Mouse (Mus musculus): Measurements from ENCODE around the gene Crls1. TPM values are rescaled to one million over a fixed set of nuclear protein-coding genes. Genes with fewer than 3 reads are reported as not detected.

Gene Crls1
- total and polyA plus RNA-seq, 3 experiments = 39.2 to 51.7 (median 48.8) TPM

GRCm38 (mm10) chr2:132849141-132849540, 2.7 kb downstream of the Crls1 start:
- ATAC-seq (ENCODE audit: extremely low read depth, insufficient number of reproducible peaks, low FRiP score, poor library complexity, severe bottlenecking) = no peak

GRCm38 (mm10) chr2:132853051-132853450, 6.6 kb downstream of the Crls1 start:
- TF ChIP-seq TAL1 (conservative IDR thresholded peaks at IDR 0.05; ENCODE audit: low read depth, low read length) (no peak), POLR2AphosphoS5 (IDR thresholded peaks at IDR 0.05; ENCODE audit: insufficient replicate concordance, low read depth, low read length) (no peak), CTCF (IDR thresholded peaks at IDR 0.05; ENCODE audit: low read depth, low read length) (no peak), GATA1 (IDR thresholded peaks at IDR 0.05; ENCODE audit: borderline replicate concordance, low read length) (no peak), GATA2 (IDR thresholded peaks at IDR 0.05; ENCODE audit: borderline replicate concordance, low read depth, low read length) (no peak)
- Histone ChIP-seq H3K4me1 (ENCODE audit: insufficient read depth, low read depth, low read length) (peaks cover 17% of the 10 kb centered on the region), H3K4me3 (ENCODE audit: low read depth, low read length) (no peak overlapping the region), H3K9me3 (replicated peaks) (no peaks in the 10 kb centered on the region), H3K27me3 (ENCODE audit: insufficient read depth, low read length) (no peaks in the 10 kb centered on the region), H3K36me3 (replicated peaks) (peaks cover 73% of the 10 kb centered on the region)
- DNase-seq (ENCODE audit: low spot score) (no peak), ATAC-seq (ENCODE audit: extremely low read depth, insufficient number of reproducible peaks, low FRiP score, poor library complexity, severe bottlenecking) (no peak)

More at GRCm38 (mm10) chr2:132849141-132849540, 2.7 kb downstream of the Crls1 start:
- no peaks in the 10 kb centered on the region for H3K9me3 ChIP-seq (replicated peaks)
- no peak overlapping the region for H3K4me3 ChIP-seq (ENCODE audit: low read depth, low read length)
- H3K4me1 ChIP-seq (ENCODE audit: insufficient read depth, low read depth, low read length) = peaks cover 32% of the 10 kb centered on the region
- H3K27me3 ChIP-seq (ENCODE audit: insufficient read depth, low read length) = no peaks in the 10 kb centered on the region
- no peak for DNase-seq (ENCODE audit: low spot score)
- TF ChIP-seq TAL1 (conservative IDR thresholded peaks at IDR 0.05; ENCODE audit: low read depth, low read length) = no peak
- TF ChIP-seq GATA1 (IDR thresholded peaks at IDR 0.05; ENCODE audit: borderline replicate concordance, low read length) = no peak
- TF ChIP-seq GATA2 (IDR thresholded peaks at IDR 0.05; ENCODE audit: borderline replicate concordance, low read depth, low read length) = no peak
- no peak for TF ChIP-seq POLR2AphosphoS5 (IDR thresholded peaks at IDR 0.05; ENCODE audit: insufficient replicate concordance, low read depth, low read length)
- TF ChIP-seq CTCF (IDR thresholded peaks at IDR 0.05; ENCODE audit: low read depth, low read length) = no peak
- peaks cover 62% of the 10 kb centered on the region for H3K36me3 ChIP-seq (replicated peaks)

DNA sequence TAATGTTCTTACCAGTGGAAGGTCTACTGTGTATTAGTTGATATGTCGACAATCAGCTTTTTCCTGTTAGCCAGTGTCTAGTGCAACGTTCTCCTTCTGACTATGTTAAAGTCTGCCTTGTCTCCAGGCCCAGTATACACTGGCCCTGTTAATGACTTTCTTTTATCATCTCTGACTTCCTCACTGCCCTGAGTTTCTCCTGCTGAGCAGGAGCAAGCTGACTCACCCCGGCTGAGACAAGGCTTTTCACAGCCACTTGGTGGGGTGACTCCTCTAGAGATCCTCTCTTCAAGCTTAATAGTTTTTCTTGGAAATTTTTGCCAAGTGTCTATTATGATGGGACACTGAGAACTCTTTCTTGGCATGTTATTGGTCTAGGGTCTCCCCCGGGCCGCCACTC, 9.9 kb downstream of the Crls1 start:
- H3K9me3 ChIP-seq (replicated peaks) = no peaks in the 10 kb centered on the region
- TF ChIP-seq TAL1 (conservative IDR thresholded peaks at IDR 0.05; ENCODE audit: low read depth, low read length) = no peak
- no peak for TF ChIP-seq POLR2AphosphoS5 (IDR thresholded peaks at IDR 0.05; ENCODE audit: insufficient replicate concordance, low read depth, low read length)
- no peak for TF ChIP-seq GATA2 (IDR thresholded peaks at IDR 0.05; ENCODE audit: borderline replicate concordance, low read depth, low read length)
- TF ChIP-seq CTCF (IDR thresholded peaks at IDR 0.05; ENCODE audit: low read depth, low read length) = no peak
- no peak for TF ChIP-seq GATA1 (IDR thresholded peaks at IDR 0.05; ENCODE audit: borderline replicate concordance, low read length)
- H3K36me3 ChIP-seq (replicated peaks) = peaks cover 67% of the 10 kb centered on the region
- H3K4me3 ChIP-seq (ENCODE audit: low read depth, low read length) = no peak overlapping the region
- peaks cover 8% of the 10 kb centered on the region; the same call in 1 of the 2 replicates for H3K4me1 ChIP-seq (ENCODE audit: insufficient read depth, low read depth, low read length)
- no peak for DNase-seq (ENCODE audit: low spot score)
- no peak for ATAC-seq (ENCODE audit: extremely low read depth, insufficient number of reproducible peaks, low FRiP score, poor library complexity, severe bottlenecking)
- no peaks in the 10 kb centered on the region for H3K27me3 ChIP-seq (ENCODE audit: insufficient read depth, low read length)

GRCm38 (mm10) chr2:132860435-132860834, 14.0 kb downstream of the Crls1 start:
- TF ChIP-seq GATA1 (IDR thresholded peaks at IDR 0.05; ENCODE audit: borderline replicate concordance, low read length) (no peak), POLR2AphosphoS5 (IDR thresholded peaks at IDR 0.05; ENCODE audit: insufficient replicate concordance, low read depth, low read length) (no peak), TAL1 (conservative IDR thresholded peaks at IDR 0.05; ENCODE audit: low read depth, low read length) (no peak), CTCF (IDR thresholded peaks at IDR 0.05; ENCODE audit: low read depth, low read length) (no peak), GATA2 (IDR thresholded peaks at IDR 0.05; ENCODE audit: borderline replicate concordance, low read depth, low read length) (no peak)
- no peaks in the 10 kb centered on the region for H3K9me3 ChIP-seq (replicated peaks)
- no peak for DNase-seq (ENCODE audit: low spot score)
- H3K4me1 ChIP-seq (ENCODE audit: insufficient read depth, low read depth, low read length) = no peaks in the 10 kb centered on the region
- peaks cover 63% of the 10 kb centered on the region for H3K36me3 ChIP-seq (replicated peaks)
- no peak overlapping the region for H3K4me3 ChIP-seq (ENCODE audit: low read depth, low read length)
- ATAC-seq (ENCODE audit: extremely low read depth, insufficient number of reproducible peaks, low FRiP score, poor library complexity, severe bottlenecking) = no peak
- H3K27me3 ChIP-seq (ENCODE audit: insufficient read depth, low read length) = no peaks in the 10 kb centered on the region

DNA sequence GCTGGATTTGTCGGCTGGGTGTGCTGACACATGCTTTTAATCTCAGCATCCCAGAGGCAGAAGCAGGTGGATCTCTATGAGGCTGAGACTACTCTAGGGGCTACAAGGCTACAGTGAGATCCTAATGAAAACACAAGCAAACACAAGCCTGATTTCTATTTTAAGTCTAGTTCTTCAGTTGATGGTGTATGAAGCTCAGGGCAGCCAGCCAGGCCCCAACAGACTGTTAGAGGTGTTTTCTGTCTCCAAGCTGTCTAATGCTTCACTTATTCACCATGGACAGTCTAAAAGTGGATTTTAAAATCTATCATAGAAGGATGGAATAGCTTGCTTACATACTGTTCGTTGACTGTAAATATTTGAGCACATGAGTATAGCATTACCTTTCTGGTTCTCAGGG, 15.0 kb downstream of the Crls1 start:
- H3K4me1 ChIP-seq (ENCODE audit: insufficient read depth, low read depth, low read length) = no peaks in the 10 kb centered on the region
- H3K4me3 ChIP-seq (ENCODE audit: low read depth, low read length) = no peak overlapping the region
- H3K27me3 ChIP-seq (ENCODE audit: insufficient read depth, low read length) = no peaks in the 10 kb centered on the region
- no peak for TF ChIP-seq TAL1 (conservative IDR thresholded peaks at IDR 0.05; ENCODE audit: low read depth, low read length)
- DNase-seq (ENCODE audit: low spot score) (no peak), ATAC-seq (ENCODE audit: extremely low read depth, insufficient number of reproducible peaks, low FRiP score, poor library complexity, severe bottlenecking) (no peak)
- H3K9me3 ChIP-seq (replicated peaks) = no peaks in the 10 kb centered on the region
- peaks cover 65% of the 10 kb centered on the region for H3K36me3 ChIP-seq (replicated peaks)

- DNase-seq (ENCODE audit: low spot score) (no peak), ATAC-seq (ENCODE audit: extremely low read depth, insufficient number of reproducible peaks, low FRiP score, poor library complexity, severe bottlenecking) (no peak)
- Histone ChIP-seq H3K36me3 (replicated peaks) (peaks cover 71% of the 10 kb centered on the region), H3K4me1 (ENCODE audit: insufficient read depth, low read depth, low read length) (no peaks in the 10 kb centered on the region), H3K27me3 (ENCODE audit: insufficient read depth, low read length) (no peaks in the 10 kb centered on the region), H3K9me3 (replicated peaks) (no peaks in the 10 kb centered on the region), H3K4me3 (ENCODE audit: low read depth, low read length) (no peak overlapping the region)
- no peak for TF ChIP-seq TAL1 (conservative IDR thresholded peaks at IDR 0.05; ENCODE audit: low read depth, low read length)
- TF ChIP-seq POLR2AphosphoS5 (IDR thresholded peaks at IDR 0.05; ENCODE audit: insufficient replicate concordance, low read depth, low read length) = no peak
- TF ChIP-seq GATA1 (IDR thresholded peaks at IDR 0.05; ENCODE audit: borderline replicate concordance, low read length) = no peak
These were observed 16.9 kb downstream of the Crls1 start for GRCm38 (mm10) chr2:132863325-132863724.

GRCm38 (mm10) chr2:132867521-132867920, 21.1 kb downstream of the Crls1 start:
- ATAC-seq (ENCODE audit: extremely low read depth, insufficient number of reproducible peaks, low FRiP score, poor library complexity, severe bottlenecking) = no peak
- TF ChIP-seq POLR2AphosphoS5 (IDR thresholded peaks at IDR 0.05; ENCODE audit: insufficient replicate concordance, low read depth, low read length) = no peak
- no peak for TF ChIP-seq GATA1 (IDR thresholded peaks at IDR 0.05; ENCODE audit: borderline replicate concordance, low read length)
- TF ChIP-seq TAL1 (conservative IDR thresholded peaks at IDR 0.05; ENCODE audit: low read depth, low read length) = no peak
- TF ChIP-seq GATA2 (IDR thresholded peaks at IDR 0.05; ENCODE audit: borderline replicate concordance, low read depth, low read length) = no peak
- no peak for TF ChIP-seq CTCF (IDR thresholded peaks at IDR 0.05; ENCODE audit: low read depth, low read length)
- 0 out of 2 replicates have a peak, but pooled peaks cover 2% of the 10 kb centered on the region for H3K4me1 ChIP-seq (ENCODE audit: insufficient read depth, low read depth, low read length)

More at GRCm38 (mm10) chr2:132867521-132867920, 21.1 kb downstream of the Crls1 start:
- Histone ChIP-seq H3K27me3 (ENCODE audit: insufficient read depth, low read length) (peaks cover 3% of the 10 kb centered on the region; the same call in 1 of the 2 replicates), H3K36me3 (replicated peaks) (peaks cover 42% of the 10 kb centered on the region), H3K9me3 (replicated peaks) (no peaks in the 10 kb centered on the region), H3K4me3 (ENCODE audit: low read depth, low read length) (no peak overlapping the region)
- no peak for DNase-seq (ENCODE audit: low spot score)
